18 mouse cellular contexts compared by ENCODE assay signal in the genomic region with DNA sequence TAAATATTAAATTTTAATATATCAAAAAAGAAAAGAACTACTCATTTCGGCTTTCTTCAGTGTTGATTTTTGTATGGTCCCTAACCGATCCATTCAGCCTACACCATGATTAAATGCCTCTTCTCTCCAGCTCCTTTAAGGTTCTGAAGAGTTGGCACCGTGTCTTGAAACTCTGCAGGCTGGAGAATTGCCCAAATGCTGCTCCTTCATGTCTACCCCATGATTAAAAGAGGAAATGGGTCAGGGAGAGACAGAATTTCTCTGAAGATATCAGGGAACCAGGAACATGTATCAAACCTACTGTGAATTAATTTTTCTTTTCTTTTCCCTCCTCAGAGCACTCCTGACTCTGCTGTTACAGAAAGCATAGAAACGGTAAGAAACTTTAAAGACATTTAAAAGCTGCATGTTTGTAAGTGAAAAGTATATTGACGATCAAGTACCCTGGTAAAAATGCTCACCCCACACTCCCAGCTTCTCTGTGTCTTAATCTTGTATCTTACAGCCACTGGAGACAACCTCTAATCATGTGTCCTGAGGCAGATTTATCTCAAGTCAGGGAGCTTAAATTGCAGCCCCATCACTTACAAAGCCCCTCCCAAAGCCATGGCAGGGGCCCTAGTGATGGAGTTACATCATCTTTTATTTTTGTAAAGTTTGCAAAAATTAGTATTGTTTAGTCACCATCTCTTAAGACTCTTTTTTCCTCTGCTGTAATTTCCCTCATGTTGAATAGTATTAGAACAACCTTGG. TPM values are rescaled to one million over a fixed set of nuclear protein-coding genes. Genes with fewer than 3 reads are reported as not detected.
"Had no signal": no experiment of that assay in that cellular context is flagged by ENCODE, and none has a peak within 500 bp of the region (broad histone marks: within the 10 kb centered on the region; RNA-seq: fewer than 3 reads in every experiment).

No protein-coding gene starts in this region.

- H3K4me2 ChIP-seq: limb, embryonic 12.5 days; liver, embryonic 13.5 days; midbrain, embryonic 15.5 days; neural tube, embryonic 13.5 days had no signal

- DNase-seq: kidney, postnatal 10 days; kidney, postnatal 4 days; liver; liver, embryonic 13.5 days; liver, postnatal 0 days; lung, postnatal 36 days; right cerebral cortex, postnatal 14 days; thymus, postnatal 4 days had no signal

- H3K4me1 ChIP-seq: limb, embryonic 12.5 days; liver, embryonic 13.5 days; midbrain, embryonic 15.5 days; neural tube, embryonic 13.5 days had no signal

- H3K9me3 ChIP-seq: limb, embryonic 12.5 days; liver, embryonic 13.5 days; midbrain, embryonic 15.5 days; neural tube, embryonic 13.5 days had no signal

- H3K27ac ChIP-seq: layer of hippocampus, adult 2 months; limb, embryonic 12.5 days; liver, embryonic 13.5 days; midbrain, embryonic 15.5 days; neural tube, embryonic 13.5 days had no signal

- ATAC-seq: liver, postnatal 0 days; midbrain, embryonic 15.5 days had no signal

- H3K36me3 ChIP-seq: limb, embryonic 12.5 days; liver, embryonic 13.5 days; midbrain, embryonic 15.5 days; neural tube, embryonic 13.5 days had no signal

- H3K27me3 ChIP-seq: limb, embryonic 12.5 days; liver, embryonic 13.5 days; midbrain, embryonic 15.5 days; neural tube, embryonic 13.5 days had no signal

- H3K9ac ChIP-seq: limb, embryonic 12.5 days; liver, embryonic 13.5 days; liver, postnatal 0 days; midbrain, embryonic 15.5 days; neural tube, embryonic 13.5 days had no signal

- H3K4me3 ChIP-seq: layer of hippocampus, adult 2 months; limb, embryonic 12.5 days; liver, embryonic 13.5 days; midbrain, embryonic 15.5 days; neural tube, embryonic 13.5 days had no signal

RNA-seq across cellular contexts. Expression of a gene that starts 18.3 kb away (rescaled TPM):
- total RNA-seq: megakaryocyte progenitor cell, adult 5-6 weeks; monocyte, adult 5-6 weeks had no signal

RNA-seq across cellular contexts. Expression of a gene that starts 28.6 kb away (rescaled TPM):
- total RNA-seq: left cerebral cortex, postnatal 36 days; megakaryocyte progenitor cell, adult 5-6 weeks; monocyte, adult 5-6 weeks had no signal
- polyA plus RNA-seq: limb, embryonic 12.5 days; liver, embryonic 13.5 days; liver, postnatal 0 days; neural tube, embryonic 13.5 days; stomach, embryonic 16.5 days had no signal

RNA-seq across cellular contexts. Expression of a gene that starts 32.3 kb away (rescaled TPM):
- total RNA-seq: left cerebral cortex, postnatal 36 days; megakaryocyte progenitor cell, adult 5-6 weeks; monocyte, adult 5-6 weeks had no signal
- polyA plus RNA-seq: kidney, embryonic 14.5 days; limb, embryonic 12.5 days; liver, embryonic 13.5 days; liver, postnatal 0 days; lung, embryonic 16.5 days; midbrain, embryonic 15.5 days; neural tube, embryonic 13.5 days; stomach, embryonic 16.5 days had no signal

RNA-seq across cellular contexts. Expression of a gene that starts 45.8 kb away (rescaled TPM):
- total RNA-seq: monocyte, adult 5-6 weeks had no signal
